Mouse (Mus musculus): Measurements from ENCODE around the gene Gm20806. TPM values are rescaled to one million over a fixed set of nuclear protein-coding genes. Genes with fewer than 3 reads are reported as not detected.
"Not testable (repeated sequence)": the region's sequence is repeated elsewhere in the genome, so short reads cannot be mapped to it uniquely, and the experiment has no call there.

Gm20806 gene
- not detected for total RNA-seq (2021)

DNA sequence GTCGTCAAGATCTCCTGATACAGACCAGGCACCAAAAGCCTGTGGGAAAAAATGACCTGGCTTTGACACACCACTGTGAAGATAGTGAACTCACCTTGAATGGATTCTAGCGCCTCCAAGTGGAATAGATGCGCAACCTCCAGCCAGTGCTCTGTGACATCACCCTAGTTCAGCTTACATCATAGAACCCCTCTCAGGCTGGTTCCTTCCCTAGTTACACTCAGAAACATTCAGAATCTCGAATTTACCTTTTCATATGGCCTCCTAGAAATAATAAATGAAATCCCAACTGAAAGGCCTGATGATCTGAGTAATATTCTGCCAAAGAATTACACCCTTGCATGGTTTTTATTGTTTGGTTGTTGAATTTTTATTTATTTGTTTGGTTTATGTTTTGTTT, at the start of gene Gm20806:
TSS of gene Gm20806 (minus strand) at position 101 of the 400 bp plus-strand sequence.
- DNase-seq (ENCODE audit: low spot score); intact Hi-C loops (cut with DNase I): not testable (repeated sequence)

Measured in heart, postnatal 25 days (tissue).